Mouse (Mus musculus) left cerebral cortex, postnatal 10 days (tissue): ENCODE results near the gene Myo6. TPM values are rescaled to one million over a fixed set of nuclear protein-coding genes. Genes with fewer than 3 reads are reported as not detected.
A peak's percentile ranks its signal among the peaks of the same experiment; 100 is the strongest.
"Not testable (repeated sequence)": the region's sequence is repeated elsewhere in the genome, so short reads cannot be mapped to it uniquely, and the experiment has no call there.

ENCODE experiments used
- DNase-seq, 2 experiments: peaks; one replicate each; pipeline ENCODE4 v3.0.0; 2021 to 2022; ENCODE audit warnings: low spot score in 2 of 2, mixed read lengths in 1 of 2; ENCODE audit errors: extremely low spot score in 1 of 2
- intact Hi-C: fragments of 180-260 bp; cut with DNase I; formaldehyde crosslinking; loops from one replicate; pipeline ENCODE4 v1.15.1; 2025
- total RNA-seq, 2 experiments: library from RNA; stranded (reverse); gene quantifications; 2 replicates each; pipeline ENCODE4 v1.2.3; 2021

Myo6 gene
- total RNA-seq, 2 experiments from 2014 or later = 46.3 to 49.6 TPM

GRCm38 (mm10) chr9:80275772-80276134, 110.9 kb downstream of the Myo6 start:
- no peak for DNase-seq
- intact Hi-C loops = no loop called here

GRCm38 (mm10) chr9:80277157-80277556, 112.3 kb downstream of the Myo6 start:
- intact Hi-C loops = no loop called here
- DNase-seq = no peak

GRCm38 (mm10) chr9:80277770-80278169, 112.9 kb downstream of the Myo6 start:
- no peak for DNase-seq
- intact Hi-C loops = no loop called here

GRCm38 (mm10) chr9:80280724-80281123, 115.9 kb downstream of the Myo6 start:
- no peak for DNase-seq
- intact Hi-C loops = no loop called here

GRCm38 (mm10) chr9:80282426-80282825, 117.6 kb downstream of the Myo6 start:
- no peak for DNase-seq
- intact Hi-C loops = no loop called here

GRCm38 (mm10) chr9:80284539-80285174, 119.8 kb downstream of the Myo6 start:
- intact Hi-C loops = no loop called here
- DNase-seq = no peak

- DNase-seq = no peak
- intact Hi-C loops = no loop called here
Observed at GRCm38 (mm10) chr9:80286845-80287244, 122.0 kb downstream of the Myo6 start.

GRCm38 (mm10) chr9:80293056-80293584, 128.3 kb downstream of the Myo6 start:
- DNase-seq = no peak

GRCm38 (mm10) chr9:80296086-80296485, 131.3 kb downstream of the Myo6 start:
- DNase-seq = no peak
- intact Hi-C loops = no loop called here

More at GRCm38 (mm10) chr9:80293056-80293584, 128.3 kb downstream of the Myo6 start:
- intact Hi-C loops = no loop called here

GRCm38 (mm10) chr9:80299031-80299430, 134.2 kb downstream of the Myo6 start:
- no peak for DNase-seq
- intact Hi-C loops = no loop called here

- intact Hi-C loops = loop anchor here (10.0 kb wide), 1 partner anchor 1331 kb away; the partner anchor contains the start of gene Htr1b
- no peak for DNase-seq
Observed at GRCm38 (mm10) chr9:80303518-80303917, 138.7 kb downstream of the Myo6 start.

- DNase-seq = no peak
- intact Hi-C loops = loop anchor here (10.0 kb wide), 1 partner anchor 1328 kb away; the partner anchor contains the start of gene Htr1b
Observed at GRCm38 (mm10) chr9:80306390-80306789, 141.6 kb downstream of the Myo6 start.

- DNase-seq = peak in 1 of 2 experiments; percentile 29
- intact Hi-C loops = loop anchor here (10.0 kb wide), 1 partner anchor 1328 kb away; the partner anchor contains the start of gene Htr1b
Observed at GRCm38 (mm10) chr9:80306853-80307252, 142.0 kb downstream of the Myo6 start.

- DNase-seq = no peak
- intact Hi-C loops = loop anchor here (10.0 kb wide), 1 partner anchor 1327 kb away; the partner anchor contains the start of gene Htr1b
Observed at GRCm38 (mm10) chr9:80307629-80308028, 142.8 kb downstream of the Myo6 start.

GRCm38 (mm10) chr9:80313610-80314009, 148.8 kb downstream of the Myo6 start:
- no peak for DNase-seq
- intact Hi-C loops = no loop called here

GRCm38 (mm10) chr9:80315922-80316321, 151.1 kb downstream of the Myo6 start:
- intact Hi-C loops = no loop called here
- DNase-seq = no peak

GRCm38 (mm10) chr9:80318027-80318426, 153.2 kb downstream of the Myo6 start:
- no peak for DNase-seq
- intact Hi-C loops = no loop called here

- intact Hi-C loops, DNase-seq: not testable (repeated sequence)
Observed at GRCm38 (mm10) chr9:80321051-80321887, 156.4 kb downstream of the Myo6 start.

GRCm38 (mm10) chr9:80332153-80332552, 167.3 kb downstream of the Myo6 start:
- intact Hi-C loops = loop anchor here (10.0 kb wide), 1 partner anchor 1293 kb away; no protein-coding TSS in a partner anchor
- peak; percentile 58 to 62 for DNase-seq
